Mouse (Mus musculus) splenic B cell, adult 2 months (primary cell): Measurements from ENCODE around the gene Olfr890.
"Not testable (repeated sequence)": the region's sequence is repeated elsewhere in the genome, so short reads cannot be mapped to it uniquely, and the experiment has no call there.

Experiments used
- DNase-seq: peaks from one replicate; pipeline ENCODE4 v3.0.0-alpha.2; 2011; ENCODE audit warnings: low read depth, low spot score
- H3K27me3 ChIP-seq: 2 replicates; pipeline ENCODE4 v1.6.1; 2012; ENCODE audit warnings: mild to moderate bottlenecking, low read length, moderate library complexity, mixed read lengths; ENCODE audit not compliant: control insufficient read depth, poor library complexity, insufficient read depth, severe bottlenecking
- H3K36me3 ChIP-seq: 2 replicates; pipeline ENCODE4 v1.6.1; 2012; ENCODE audit warnings: mild to moderate bottlenecking, low read length, moderate library complexity, mixed read lengths; ENCODE audit not compliant: control insufficient read depth, poor library complexity, insufficient read depth, severe bottlenecking

The Olfr890 gene

GRCm38 (mm10) chr9:38142217-38142616, at the start of gene Olfr890:
TSS of gene Olfr890 (plus strand) at chr9:38142517.
- H3K36me3 ChIP-seq = no peaks in the 10 kb centered on the region
- H3K27me3 ChIP-seq = no peaks in the 10 kb centered on the region
- DNase-seq = no peak

- DNase-seq = no peak
- H3K36me3 ChIP-seq = no peaks in the 10 kb centered on the region
- no peaks in the 10 kb centered on the region for H3K27me3 ChIP-seq
Observed at GRCm38 (mm10) chr9:38107828-38108227, 34.5 kb upstream of the Olfr890 start, which contains the start of gene Olfr888. TSS of gene Olfr888 (plus strand) at chr9:38108128.

- H3K36me3 ChIP-seq = no peaks in the 10 kb centered on the region
- no peak for DNase-seq
Observed at GRCm38 (mm10) chr9:38114898-38115297, 27.4 kb upstream of the Olfr890 start, which contains the start of gene Olfr889. TSS of gene Olfr889 (plus strand) at chr9:38115198.

GRCm38 (mm10) chr9:38168341-38168740, 26.0 kb downstream of the Olfr890 start:
- not testable (repeated sequence) for H3K27me3 ChIP-seq, DNase-seq, H3K36me3 ChIP-seq

More at GRCm38 (mm10) chr9:38114898-38115297, 27.4 kb upstream of the Olfr890 start, which contains the start of gene Olfr889:
- H3K27me3 ChIP-seq = no peaks in the 10 kb centered on the region

- no peak for DNase-seq
- no peaks in the 10 kb centered on the region for H3K27me3 ChIP-seq
- no peaks in the 10 kb centered on the region for H3K36me3 ChIP-seq
Observed at GRCm38 (mm10) chr9:38180721-38181120, 38.4 kb downstream of the Olfr890 start, which contains the start of gene Olfr891. TSS of gene Olfr891 (minus strand) at chr9:38180821.
